In genomic region chr15:77958071-77958470, GRCm38 (mm10) we compare ENCODE assay signal across 14 mouse cellular contexts.
"Had no signal": no experiment of that assay in that cellular context is flagged by ENCODE, and none has a peak within 500 bp of the region (broad histone marks: within the 10 kb centered on the region; RNA-seq: fewer than 3 reads in every experiment).

No protein-coding gene starts in this region.

- H3K9me3 ChIP-seq: limb, embryonic 15.5 days; liver, embryonic 15.5 days; midbrain, embryonic 10.5 days; midbrain, embryonic 15.5 days had no signal

- DNase-seq: kidney, adult 8-10 months; kidney, postnatal 25 days; layer of hippocampus, adult 9-11 months; layer of hippocampus, postnatal 36 days; lung, postnatal 10 days; lung, postnatal 4 days; right cerebral cortex, adult 18-20 months; right cerebral cortex, postnatal 25 days; thymus, postnatal 36 days had no signal

- ATAC-seq: midbrain, embryonic 15.5 days had no signal

- H3K27ac ChIP-seq: limb, embryonic 15.5 days; liver, embryonic 15.5 days; midbrain, embryonic 10.5 days; midbrain, embryonic 15.5 days had no signal

- H3K9ac ChIP-seq: limb, embryonic 15.5 days; liver, embryonic 15.5 days; lung, embryonic 14.5 days; midbrain, embryonic 15.5 days had no signal

- H3K4me3 ChIP-seq: limb, embryonic 15.5 days; liver, embryonic 15.5 days; midbrain, embryonic 10.5 days; midbrain, embryonic 15.5 days had no signal

- H3K4me2 ChIP-seq: limb, embryonic 15.5 days; liver, embryonic 15.5 days; lung, embryonic 14.5 days; midbrain, embryonic 15.5 days had no signal

- H3K27me3 ChIP-seq: midbrain, embryonic 15.5 days had no signal
